Mouse (Mus musculus) CH12.LX (cell line): Measurements from ENCODE around the gene Cpeb1.

ENCODE experiments used
- CTCF ChIP-seq, 2 experiments: IDR thresholded peaks in 1 of 2; conservative IDR thresholded peaks in 1 of 2; 2 replicates each; pipeline ENCODE4 v1.5.1; 2011 to 2012; ENCODE audit warnings: low read depth in 2 of 2, low read length in 2 of 2, improper control_type of control experiment in 1 of 2, inconsistent platforms in 1 of 2, mild to moderate bottlenecking in 1 of 2, moderate library complexity in 1 of 2
- MAZ ChIP-seq: IDR thresholded peaks from 2 replicates; pipeline ENCODE4 v1.6.1; 2012; ENCODE audit warnings: low read depth, mild to moderate bottlenecking, inconsistent platforms, low read length, improper control_type of control experiment, moderate library complexity

DNA sequence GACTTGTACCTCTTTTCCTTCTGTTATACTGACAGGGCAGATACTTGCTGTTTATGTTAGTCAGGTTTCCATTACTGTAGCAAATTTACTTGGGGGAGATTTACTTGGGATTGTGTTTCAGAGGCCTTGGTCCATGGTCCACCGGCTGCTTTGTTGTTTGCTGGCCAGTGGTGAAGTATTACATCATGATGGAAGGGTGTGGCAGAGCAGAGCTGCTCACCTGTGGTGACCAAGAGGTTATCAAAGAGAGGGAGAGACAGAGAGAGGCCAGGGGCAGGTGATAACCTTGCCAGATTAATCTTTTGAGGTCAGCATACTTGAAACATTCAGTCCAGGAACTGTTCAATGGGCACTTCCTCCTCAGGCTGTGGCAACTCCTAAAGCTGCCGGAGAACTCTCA is 45.8 kb upstream of the Cpeb1 start:
- TF ChIP-seq CTCF (conservative IDR thresholded peaks at IDR 0.05 in 1 of 2, IDR thresholded peaks at IDR 0.05 in 1 of 2; ENCODE audit: low read depth in 2 of 2, low read length in 2 of 2), result no peak
- no peak for TF ChIP-seq MAZ
